Mouse (Mus musculus) urinary bladder, adult 18-20 months (tissue): ENCODE results near the gene Pnkd.
A peak's percentile ranks its signal among the peaks of the same experiment; 100 is the strongest.
"Not testable (repeated sequence)": the region's sequence is repeated elsewhere in the genome, so short reads cannot be mapped to it uniquely, and the experiment has no call there.

Source experiments
- DNase-seq, 2 experiments: peaks; one replicate each; pipeline ENCODE4 v3.0.0; 2022; ENCODE audit warnings: low spot score in 2 of 2, mixed read lengths in 2 of 2

The Pnkd gene

DNA sequence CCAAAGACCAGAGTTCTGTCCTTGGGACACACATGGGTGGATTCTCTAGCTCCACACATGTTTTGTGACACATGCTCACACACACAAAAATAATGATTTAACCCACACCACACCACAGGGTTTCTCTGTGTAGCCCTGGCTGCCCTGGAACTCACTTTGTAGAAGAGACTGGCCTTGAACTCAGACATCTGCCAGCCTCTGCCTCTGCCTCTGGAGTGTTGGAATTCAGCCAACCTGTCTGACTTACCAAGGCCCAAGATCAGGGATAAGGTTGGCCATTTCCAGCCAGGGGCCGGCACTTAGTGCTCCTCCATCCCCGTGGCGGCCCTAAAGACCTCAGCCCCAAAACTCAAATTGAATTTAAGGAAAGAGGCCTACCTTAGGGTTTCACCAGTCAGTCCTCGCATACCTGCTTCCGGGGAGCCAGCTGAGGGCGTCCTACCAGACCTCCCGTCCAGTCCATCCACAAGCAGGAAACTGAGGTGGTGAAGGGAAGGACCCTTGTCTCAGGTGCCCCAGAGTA is 103.7 kb downstream of the Pnkd start:
- DNase-seq = no peak

DNA sequence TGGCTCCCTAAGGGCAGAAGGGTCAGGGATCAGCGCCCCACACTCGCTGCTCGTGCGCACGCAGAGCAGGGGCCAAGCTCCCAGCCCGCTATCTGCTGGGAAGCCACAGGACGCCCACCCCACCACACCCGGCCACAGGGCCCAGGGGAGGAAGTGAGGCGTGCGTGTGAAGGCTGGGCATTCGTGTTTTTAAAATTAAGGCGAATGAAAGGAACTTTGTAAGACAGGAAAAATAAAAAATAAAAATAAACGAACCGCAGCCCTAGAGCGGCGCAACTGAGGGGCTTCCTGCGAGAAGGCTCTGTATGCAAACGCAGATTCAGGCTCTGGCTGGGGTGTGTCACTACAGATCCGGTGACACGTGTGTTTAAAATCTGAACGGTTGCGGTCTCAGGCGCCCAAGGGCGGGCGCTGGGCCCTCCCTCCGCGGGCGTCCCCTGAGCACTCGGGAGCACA is 105.1 kb downstream of the Pnkd start:
- no peak for DNase-seq

DNA sequence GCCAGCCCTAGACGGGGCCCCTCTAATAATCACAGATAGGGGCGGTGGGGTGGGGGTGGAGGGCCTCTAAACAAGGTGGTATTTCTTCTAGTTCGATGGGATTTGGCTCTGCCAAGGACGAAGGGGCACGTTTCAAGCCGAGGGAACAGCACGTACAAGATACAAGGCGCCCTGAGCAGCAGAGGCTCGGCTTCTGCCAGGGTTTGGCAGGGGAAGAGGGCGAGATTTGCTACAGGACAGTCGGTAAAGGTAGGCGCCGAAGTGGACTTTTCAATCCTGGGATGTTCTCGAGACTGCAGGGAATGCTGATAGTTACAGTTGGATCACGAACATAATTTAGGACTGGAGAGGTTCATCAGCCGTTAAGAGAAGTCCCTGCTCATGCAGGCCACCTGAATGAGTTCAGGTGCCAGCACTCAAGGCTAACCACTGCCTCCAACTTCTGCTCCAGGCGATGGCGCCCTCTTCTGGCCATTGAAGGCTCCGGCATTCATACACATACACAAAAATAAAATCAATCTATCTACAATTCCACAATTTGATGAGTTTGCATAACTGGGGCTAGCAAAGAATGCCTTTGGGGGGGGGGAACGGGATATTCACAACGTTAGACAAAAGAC is 105.7 kb downstream of the Pnkd start:
- no peak for DNase-seq

DNA sequence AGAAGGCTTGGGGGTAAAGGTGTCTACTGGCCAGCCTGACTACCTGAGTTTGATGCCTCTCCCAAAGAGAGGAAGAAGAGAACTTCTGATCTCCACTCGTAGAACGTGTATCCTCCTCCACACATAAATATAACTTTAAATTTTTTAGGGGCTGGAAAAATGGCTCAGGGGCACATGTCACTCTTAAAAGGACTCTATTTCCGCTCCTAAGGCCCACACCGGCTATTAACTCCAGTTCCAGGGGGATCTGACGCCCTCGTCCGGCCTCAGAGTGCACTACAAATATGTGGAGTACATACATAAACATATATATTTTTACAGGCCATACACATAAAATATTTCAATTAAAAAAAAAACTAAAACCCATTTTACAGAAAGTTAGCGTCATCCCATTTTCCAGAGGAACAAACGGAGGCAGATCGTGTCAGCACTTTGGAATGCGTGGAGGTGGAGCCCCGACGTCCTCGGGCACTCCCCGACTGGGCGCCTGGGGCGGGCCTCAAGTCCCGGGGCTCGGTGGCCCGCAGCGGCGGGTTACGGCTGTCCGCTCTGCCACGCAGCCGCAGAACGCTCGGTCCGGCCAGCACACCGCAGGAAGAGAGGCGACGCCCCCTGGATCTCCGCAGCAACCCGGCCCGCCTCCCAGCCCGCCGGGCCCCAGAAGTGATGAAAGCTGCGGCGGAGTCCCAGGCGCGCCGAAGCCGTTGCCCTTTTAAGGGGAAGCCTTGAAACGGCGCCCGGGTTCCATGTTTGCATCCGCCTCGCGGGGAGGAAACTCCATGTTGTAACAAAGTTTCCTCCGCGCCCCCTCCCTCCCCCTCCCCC is 106.4 kb downstream of the Pnkd start, which contains the start of gene Ctdsp1:
Ctdsp1 (plus strand) TSS at position 586 of the 825 bp plus-strand sequence.
- DNase-seq = peak; percentile 84 to 98

DNA sequence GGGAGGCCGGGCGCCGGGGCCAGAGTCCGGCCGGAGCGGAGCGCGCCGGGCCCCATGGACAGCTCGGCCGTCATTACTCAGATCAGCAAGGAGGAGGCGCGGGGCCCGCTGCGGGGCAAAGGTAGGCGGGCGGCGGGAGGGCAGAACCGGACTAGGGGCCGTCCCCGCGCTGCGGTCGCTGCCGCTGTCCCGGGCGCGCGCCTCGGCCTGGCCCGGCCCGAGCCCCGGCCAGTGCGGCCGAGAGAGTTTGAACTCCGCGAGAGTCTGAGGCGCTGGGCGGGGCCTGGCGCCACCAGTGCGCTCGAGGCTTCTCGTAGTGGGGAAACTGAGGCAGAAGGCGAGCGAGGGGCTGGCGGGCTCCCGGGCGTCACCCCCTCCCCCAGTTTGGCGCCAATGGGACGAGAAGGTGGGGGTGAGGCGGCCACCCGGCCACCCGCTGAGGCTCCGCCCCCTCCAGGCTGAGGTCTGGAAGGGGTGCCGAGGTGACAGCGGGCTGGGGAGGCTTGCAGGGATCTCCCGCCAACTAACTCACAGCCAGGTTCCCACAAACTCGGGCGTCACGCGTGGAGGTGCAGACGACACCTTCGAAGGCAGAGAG is 107.2 kb downstream of the Pnkd start:
- peak; percentile 74 to 79 for DNase-seq

DNA sequence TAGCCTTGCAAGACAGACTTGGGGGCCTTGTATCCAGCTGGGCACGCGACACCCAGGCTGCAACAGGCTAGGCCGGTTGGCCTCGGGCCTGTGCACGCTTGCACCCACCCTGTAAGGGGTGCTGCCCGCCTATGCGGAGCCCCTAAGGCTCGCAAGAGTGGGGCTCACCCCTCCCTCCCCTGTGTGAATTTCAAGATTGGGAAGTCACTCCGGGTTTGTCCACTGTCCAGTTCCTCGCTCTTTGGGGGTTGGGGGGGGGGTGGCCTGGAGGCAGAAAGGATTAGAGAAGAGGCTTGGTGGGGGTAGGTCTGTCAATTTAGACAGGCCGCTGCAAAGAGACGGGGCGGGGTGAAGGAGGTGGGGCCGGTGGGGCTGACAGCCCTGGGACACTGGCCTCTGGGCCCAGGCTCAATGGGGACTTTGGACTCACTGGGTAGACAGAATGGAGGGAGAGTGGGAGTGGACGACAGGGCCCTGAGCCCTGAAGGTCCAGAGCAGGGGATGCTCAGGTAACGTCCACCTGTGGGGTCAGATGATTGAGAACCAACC is 107.8 kb downstream of the Pnkd start:
- no peak for DNase-seq

DNA sequence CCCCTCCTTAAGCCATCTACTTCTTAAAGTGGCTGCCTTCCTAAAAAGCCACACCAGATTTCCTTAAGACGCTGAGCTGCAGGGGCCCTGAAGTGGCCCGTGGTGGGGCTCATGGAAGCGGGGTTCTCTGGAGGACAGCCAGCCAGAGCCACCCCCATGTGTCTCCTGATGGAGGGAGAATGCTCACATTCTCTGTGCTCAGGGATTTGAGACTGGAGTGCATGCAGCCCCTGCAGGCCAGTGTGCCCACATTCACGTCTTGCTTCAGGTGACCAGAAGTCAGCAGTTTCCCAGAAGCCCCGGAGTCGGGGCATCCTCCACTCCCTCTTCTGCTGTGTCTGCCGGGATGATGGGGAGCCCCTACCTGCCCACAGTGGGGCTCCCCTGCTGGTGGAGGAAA is 108.3 kb downstream of the Pnkd start:
- no peak for DNase-seq

DNA sequence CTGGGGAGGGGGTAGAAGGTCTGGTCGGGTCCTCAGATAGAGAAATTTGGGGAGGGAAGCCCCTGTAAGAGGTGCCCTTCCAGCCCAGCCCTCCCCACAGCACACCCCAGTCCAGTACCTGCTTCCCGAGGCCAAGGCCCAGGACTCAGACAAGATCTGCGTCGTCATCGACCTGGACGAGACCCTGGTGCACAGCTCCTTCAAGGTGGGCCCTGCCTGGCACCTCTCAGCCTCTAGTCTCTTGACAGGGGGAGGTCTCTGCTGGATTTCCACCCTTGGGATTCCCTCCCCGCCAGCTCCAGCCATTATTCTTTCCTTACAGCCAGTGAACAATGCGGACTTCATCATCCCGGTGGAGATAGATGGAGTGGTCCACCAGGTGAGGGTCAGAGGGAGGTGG is 109.0 kb downstream of the Pnkd start:
- no peak for DNase-seq

DNA sequence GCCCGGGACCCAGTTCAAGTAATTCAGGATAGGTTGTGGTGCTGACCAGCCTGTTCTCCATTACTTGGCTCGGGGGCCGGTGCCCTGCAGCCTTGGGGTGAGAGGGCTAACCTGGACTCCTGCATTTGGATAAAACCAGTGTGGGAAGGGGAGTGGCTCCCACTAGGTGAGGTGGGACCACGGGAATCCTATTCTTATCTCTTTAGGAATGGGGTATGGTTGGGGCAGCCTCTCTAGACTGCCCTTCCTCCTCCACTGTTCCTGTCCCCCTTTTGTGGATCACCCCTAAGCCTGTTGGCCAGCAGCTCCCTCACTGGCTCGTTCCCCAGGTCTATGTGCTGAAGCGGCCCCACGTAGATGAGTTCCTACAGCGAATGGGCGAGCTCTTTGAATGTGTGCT is 109.6 kb downstream of the Pnkd start:
- no peak for DNase-seq

DNA sequence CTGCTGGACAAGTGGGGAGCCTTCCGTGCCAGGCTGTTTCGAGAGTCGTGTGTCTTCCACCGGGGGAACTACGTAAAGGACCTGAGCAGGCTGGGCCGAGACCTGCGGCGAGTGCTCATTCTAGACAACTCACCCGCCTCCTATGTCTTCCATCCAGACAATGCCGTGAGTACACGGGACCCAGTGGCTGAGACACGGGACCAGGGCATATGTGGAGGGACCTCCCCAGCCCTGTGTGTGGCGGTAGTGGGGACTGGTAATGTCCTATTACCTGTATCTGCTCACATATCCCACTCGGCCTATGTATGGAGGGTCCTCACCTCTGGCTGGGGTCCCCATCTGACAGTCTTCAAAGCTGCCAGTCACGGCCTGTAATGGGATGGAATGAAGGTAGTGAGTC is 110.1 kb downstream of the Pnkd start:
- DNase-seq = no peak

DNA sequence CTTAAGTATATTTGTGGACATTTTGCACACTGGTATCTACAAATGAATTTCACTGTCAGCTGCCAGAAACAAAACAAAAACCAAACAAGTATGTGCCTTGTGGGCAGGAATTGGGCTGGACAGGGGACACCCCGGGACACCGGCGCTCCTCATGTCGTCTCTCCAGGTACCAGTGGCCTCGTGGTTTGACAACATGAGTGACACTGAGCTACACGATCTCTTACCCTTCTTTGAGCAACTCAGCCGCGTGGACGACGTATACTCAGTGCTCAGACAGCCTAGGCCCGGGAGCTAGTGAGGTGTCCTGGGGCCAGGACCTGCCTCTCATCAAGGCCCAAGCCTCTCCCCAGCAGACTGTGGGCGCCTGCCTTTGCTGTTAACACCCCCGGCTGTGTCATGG is 110.6 kb downstream of the Pnkd start:
- no peak for DNase-seq

DNA sequence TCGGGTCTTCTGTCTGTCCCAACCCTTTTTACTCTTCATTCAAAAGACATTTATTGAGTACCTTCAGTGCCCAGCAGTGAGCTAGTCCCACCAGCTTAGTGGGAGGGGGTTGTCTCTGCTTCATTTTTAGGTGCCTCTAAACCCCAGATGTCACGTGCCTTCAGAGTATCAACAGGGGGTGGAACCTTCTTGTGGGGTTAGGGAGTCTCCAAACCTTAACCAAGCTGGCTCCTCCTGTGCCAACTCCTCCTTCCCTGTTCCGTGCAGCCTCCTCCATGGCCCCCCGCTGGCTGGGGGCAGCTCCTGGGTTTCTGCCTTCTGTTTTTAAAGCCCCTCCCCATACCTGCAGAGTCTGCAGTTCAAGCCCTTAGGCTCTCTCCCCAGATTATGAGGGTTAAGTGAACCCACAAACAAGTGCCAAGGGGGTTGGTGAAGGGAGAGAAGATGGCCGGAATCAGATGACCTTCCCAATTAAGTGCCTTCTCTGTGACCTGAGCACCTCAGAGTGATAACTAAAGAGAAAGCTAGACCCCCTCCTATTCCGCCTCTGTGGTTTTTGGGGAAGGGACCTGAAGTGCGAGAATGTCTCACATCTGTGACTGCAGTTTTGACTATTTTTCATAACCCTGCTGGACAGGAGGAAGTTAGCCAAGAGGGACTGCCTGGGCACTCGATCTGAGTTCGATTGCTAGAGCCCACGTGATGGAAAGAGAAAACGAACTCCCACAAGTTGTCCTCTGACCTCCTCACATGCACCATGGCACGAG is 111.9 kb downstream of the Pnkd start:
- DNase-seq = not testable (repeated sequence)

DNA sequence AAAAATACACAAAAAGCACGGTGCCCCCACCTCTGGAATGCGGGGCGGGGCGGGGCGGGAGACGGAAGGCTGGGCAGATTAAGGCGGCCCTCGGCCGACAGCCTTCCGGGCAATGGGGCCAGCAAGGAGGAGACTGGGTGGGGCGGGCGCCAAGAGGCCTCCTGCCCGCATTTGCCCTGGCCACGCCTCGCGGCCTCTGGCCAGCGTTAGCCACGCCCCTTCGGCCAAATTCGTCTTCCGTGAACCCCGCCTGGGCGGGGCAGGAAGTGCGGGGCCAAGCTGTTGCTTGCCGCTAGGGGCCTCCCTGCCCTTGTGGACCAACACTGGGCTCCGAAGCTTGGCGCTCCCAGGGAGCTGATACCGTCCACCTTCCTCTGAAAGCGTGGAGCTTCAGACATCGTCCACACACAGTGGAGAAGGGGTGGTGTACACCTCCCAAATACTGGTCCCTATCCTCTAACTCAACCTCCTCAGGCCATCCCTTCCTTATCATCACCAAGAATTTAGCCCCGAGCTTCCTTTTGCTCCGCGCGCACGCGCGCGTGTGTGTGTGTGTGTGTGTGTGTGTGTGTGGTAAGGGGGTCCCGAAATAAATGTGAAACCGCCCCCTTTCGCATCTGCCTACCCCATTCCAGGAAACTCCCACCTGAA is 112.7 kb downstream of the Pnkd start:
- peak; percentile 97 to 99 for DNase-seq

DNA sequence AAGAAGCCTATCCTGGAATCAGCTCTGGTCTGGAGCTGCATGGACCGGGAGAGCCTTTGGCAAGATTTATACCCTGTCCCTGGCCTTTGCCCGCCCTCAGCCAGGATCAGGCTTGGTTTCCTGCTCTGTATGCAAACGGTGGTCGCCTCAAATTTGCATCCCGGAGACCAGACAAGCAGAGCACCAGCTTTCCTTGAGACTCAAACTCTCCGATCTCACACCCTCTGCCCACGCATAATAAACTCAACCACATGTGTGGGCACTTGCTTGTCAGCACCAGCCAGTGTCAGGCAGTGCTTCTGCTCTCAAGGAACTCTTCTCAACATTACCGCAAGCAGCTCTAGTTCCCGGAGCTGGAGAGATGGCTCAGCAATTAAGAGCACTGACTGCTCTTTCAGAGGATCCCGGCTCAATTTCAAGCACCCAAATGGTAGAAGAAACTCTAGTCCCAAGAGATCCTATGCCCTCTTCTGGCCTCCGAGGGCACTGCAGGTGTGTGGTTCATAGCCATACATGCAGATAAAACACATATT is 113.3 kb downstream of the Pnkd start:
- peak in 1 of 2 experiments; percentile 57 for DNase-seq

DNA sequence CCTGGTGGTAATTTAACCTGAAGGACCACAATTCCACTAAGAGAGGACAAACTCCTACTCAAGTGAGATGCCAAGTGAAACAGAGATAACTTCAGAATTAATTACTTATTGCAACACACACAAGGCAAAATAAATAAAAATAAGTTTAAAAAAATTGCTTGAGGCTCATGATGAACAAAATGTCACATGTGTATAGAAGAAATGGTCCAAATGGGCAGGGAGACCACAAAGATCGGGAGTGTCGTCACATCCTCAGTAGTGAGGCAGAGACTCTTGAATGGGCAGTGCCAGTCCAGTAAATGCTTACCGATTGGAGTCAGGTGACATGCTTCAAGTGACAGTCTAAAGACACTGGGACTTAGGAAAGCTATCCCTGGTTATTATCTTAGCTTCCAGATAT is 115.8 kb downstream of the Pnkd start:
- no peak for DNase-seq

DNA sequence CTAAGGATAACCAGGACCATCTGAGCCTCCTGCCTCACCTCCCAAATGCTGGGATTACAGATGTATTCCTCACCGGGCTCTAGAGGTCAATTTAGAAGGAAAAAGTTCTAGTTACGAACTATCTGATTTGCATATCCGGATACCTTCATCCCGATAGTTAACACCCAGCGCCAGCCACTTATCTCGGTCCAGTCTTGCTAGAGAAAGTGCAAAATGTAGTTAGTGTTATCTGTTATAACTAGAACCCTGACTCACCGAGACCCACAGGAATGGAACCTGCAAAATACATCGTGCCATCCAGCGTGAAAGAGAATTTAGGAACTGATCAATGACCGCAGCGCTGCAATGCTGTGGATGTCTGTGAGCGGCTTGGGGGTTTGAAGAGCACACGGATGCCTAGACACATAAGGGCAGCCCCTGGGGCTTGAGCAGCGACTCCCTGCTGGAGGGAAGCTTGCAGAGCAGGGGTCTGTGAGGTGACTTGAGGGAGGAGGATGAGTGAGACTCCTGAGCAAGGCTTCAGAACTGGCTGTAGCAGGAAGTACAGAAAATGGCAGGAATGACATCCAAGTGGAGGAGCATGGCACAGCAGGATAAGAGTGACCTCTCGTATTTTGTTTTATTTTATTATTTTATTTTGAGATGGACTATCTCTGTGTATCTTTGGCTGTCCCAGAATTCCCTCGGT is 116.4 kb downstream of the Pnkd start:
- no peak for DNase-seq
